Mouse (Mus musculus): ENCODE measurements around the gene Pom121l2. TPM values are rescaled to one million over a fixed set of nuclear protein-coding genes. Genes with fewer than 3 reads are reported as not detected.

Pom121l2 gene
- polyA plus RNA-seq, 1 experiment: not detected

GRCm38 (mm10) chr13:21996101-21996839, 15.3 kb downstream of the Pom121l2 start:
- H3K4me3 ChIP-seq (ENCODE audit: insufficient read depth, poor library complexity, severe bottlenecking): peak overlapping the region; percentile 28
- H3ac ChIP-seq (ENCODE audit: control insufficient read depth, insufficient read length, low read depth): no peak overlapping the region
- no peaks in the 10 kb centered on the region for H3K79me3 ChIP-seq (ENCODE audit: low read depth)
- H3K36me3 ChIP-seq (ENCODE audit: control insufficient read depth, insufficient read depth): no peaks in the 10 kb centered on the region
- H3K27me3 ChIP-seq (ENCODE audit: control insufficient read depth, insufficient read depth, insufficient read length): no peaks in the 10 kb centered on the region
- no peaks in the 10 kb centered on the region for H3K79me2 ChIP-seq (ENCODE audit: control insufficient read depth, insufficient read depth)
- TF ChIP-seq USF1 (IDR thresholded peaks at IDR 0.05; ENCODE audit: low read depth): no peak
- TF ChIP-seq FOSL1 (IDR thresholded peaks at IDR 0.05; ENCODE audit: insufficient read depth, low read length, poor library complexity, severe bottlenecking): no peak
- no peak for TF ChIP-seq MYOG (IDR thresholded peaks at IDR 0.05; ENCODE audit: control insufficient read depth, extremely low read depth, insufficient read length)
- no peak for TF ChIP-seq CEBPB (IDR thresholded peaks at IDR 0.05; ENCODE audit: low read depth)
- TF ChIP-seq MYOD1 (IDR thresholded peaks at IDR 0.05; ENCODE audit: control insufficient read depth, insufficient read length, low read depth): no peak
- TF ChIP-seq CTCF (IDR thresholded peaks at IDR 0.05; ENCODE audit: control insufficient read depth, insufficient read depth, insufficient read length): no peak

DNA sequence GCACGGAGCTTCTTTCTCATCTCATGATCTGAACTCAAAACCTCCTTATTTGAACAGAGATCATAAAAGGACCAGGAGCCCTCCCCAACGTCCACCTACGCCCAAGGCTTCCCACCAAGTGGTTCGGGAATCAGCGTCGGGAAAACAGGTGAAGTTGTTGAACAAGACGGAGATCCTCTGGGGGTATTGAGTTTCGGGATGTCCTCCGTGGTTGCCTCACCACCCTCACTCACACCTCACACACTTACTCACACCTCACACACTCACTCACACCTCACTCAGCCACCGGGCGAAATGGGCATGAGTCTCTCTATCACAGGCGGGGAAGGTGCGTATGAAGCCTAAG, 15.8 kb downstream of the Pom121l2 start:
- Histone ChIP-seq H3ac (ENCODE audit: control insufficient read depth, insufficient read length, low read depth) (no peak overlapping the region), H3K4me3 (ENCODE audit: insufficient read depth, poor library complexity, severe bottlenecking) (peak overlapping the region; percentile 28), H3K79me2 (ENCODE audit: control insufficient read depth, insufficient read depth) (no peaks in the 10 kb centered on the region), H3K36me3 (ENCODE audit: control insufficient read depth, insufficient read depth) (no peaks in the 10 kb centered on the region), H3K27me3 (ENCODE audit: control insufficient read depth, insufficient read depth, insufficient read length) (no peaks in the 10 kb centered on the region), H3K79me3 (ENCODE audit: low read depth) (no peaks in the 10 kb centered on the region)
- TF ChIP-seq USF1 (IDR thresholded peaks at IDR 0.05; ENCODE audit: low read depth) (no peak), MAX (IDR thresholded peaks at IDR 0.05) (no peak), MYOD1 (IDR thresholded peaks at IDR 0.05; ENCODE audit: control insufficient read depth, insufficient read length, low read depth) (no peak), CTCF (IDR thresholded peaks at IDR 0.05; ENCODE audit: control insufficient read depth, insufficient read depth, insufficient read length) (no peak), FOSL1 (IDR thresholded peaks at IDR 0.05; ENCODE audit: insufficient read depth, low read length, poor library complexity, severe bottlenecking) (no peak), CEBPB (IDR thresholded peaks at IDR 0.05; ENCODE audit: low read depth) (no peak), MYOG (IDR thresholded peaks at IDR 0.05; ENCODE audit: control insufficient read depth, extremely low read depth, insufficient read length) (no peak)

DNA sequence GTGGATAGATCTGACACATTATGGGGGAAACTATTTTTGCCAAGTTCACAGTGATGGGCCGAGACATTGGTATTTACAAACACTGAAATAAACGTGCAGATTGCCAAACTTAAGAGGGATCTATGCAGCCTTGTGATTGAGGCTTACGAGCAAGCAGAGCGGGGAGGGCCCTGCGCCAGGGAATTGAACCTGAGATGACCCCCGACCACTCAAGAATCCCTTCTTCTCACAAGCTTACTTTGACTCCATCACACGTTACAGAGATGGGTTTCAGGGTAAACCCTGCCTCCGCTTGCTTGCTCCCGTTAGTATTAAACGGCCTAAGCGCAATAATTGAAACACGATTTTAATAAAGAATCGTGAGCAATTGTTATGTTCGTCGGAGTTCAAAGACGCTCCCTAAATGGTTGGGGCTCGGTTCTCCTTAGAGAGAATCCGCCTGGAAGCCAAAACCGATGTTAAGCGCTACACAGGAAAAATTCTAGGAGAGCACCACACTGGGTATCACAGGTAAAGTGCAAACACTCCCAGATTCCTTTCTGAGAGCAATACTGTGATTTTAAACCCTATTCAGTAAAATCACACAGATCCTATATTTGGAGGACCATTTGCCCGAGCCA, 16.3 kb downstream of the Pom121l2 start:
- no peak overlapping the region for H3ac ChIP-seq (ENCODE audit: control insufficient read depth, insufficient read length, low read depth)
- no peaks in the 10 kb centered on the region for H3K79me2 ChIP-seq (ENCODE audit: control insufficient read depth, insufficient read depth)
- H3K4me3 ChIP-seq (ENCODE audit: insufficient read depth, poor library complexity, severe bottlenecking): peak overlapping the region; percentile 28
- no peaks in the 10 kb centered on the region for H3K79me3 ChIP-seq (ENCODE audit: low read depth)
- H3K36me3 ChIP-seq (ENCODE audit: control insufficient read depth, insufficient read depth): no peaks in the 10 kb centered on the region
- no peak for TF ChIP-seq MAX (IDR thresholded peaks at IDR 0.05)
- no peak for TF ChIP-seq MYOG (IDR thresholded peaks at IDR 0.05; ENCODE audit: control insufficient read depth, extremely low read depth, insufficient read length)
- TF ChIP-seq USF1 (IDR thresholded peaks at IDR 0.05; ENCODE audit: low read depth): no peak
- TF ChIP-seq CTCF (IDR thresholded peaks at IDR 0.05; ENCODE audit: control insufficient read depth, insufficient read depth, insufficient read length): no peak
- TF ChIP-seq MYOD1 (IDR thresholded peaks at IDR 0.05; ENCODE audit: control insufficient read depth, insufficient read length, low read depth): no peak
- TF ChIP-seq CEBPB (IDR thresholded peaks at IDR 0.05; ENCODE audit: low read depth): no peak
- no peak for TF ChIP-seq FOSL1 (IDR thresholded peaks at IDR 0.05; ENCODE audit: insufficient read depth, low read length, poor library complexity, severe bottlenecking)
- H3K27me3 ChIP-seq (ENCODE audit: control insufficient read depth, insufficient read depth, insufficient read length): no peaks in the 10 kb centered on the region

GRCm38 (mm10) chr13:21997821-21998220, 16.8 kb downstream of the Pom121l2 start:
- Histone ChIP-seq H3K4me3 (ENCODE audit: insufficient read depth, poor library complexity, severe bottlenecking) (no peak overlapping the region), H3K36me3 (ENCODE audit: control insufficient read depth, insufficient read depth) (no peaks in the 10 kb centered on the region), H3K79me2 (ENCODE audit: control insufficient read depth, insufficient read depth) (no peaks in the 10 kb centered on the region), H3K79me3 (ENCODE audit: low read depth) (no peaks in the 10 kb centered on the region), H3K27me3 (ENCODE audit: control insufficient read depth, insufficient read depth, insufficient read length) (no peaks in the 10 kb centered on the region), H3ac (ENCODE audit: control insufficient read depth, insufficient read length, low read depth) (no peak overlapping the region)
- TF ChIP-seq CEBPB (IDR thresholded peaks at IDR 0.05; ENCODE audit: low read depth): no peak

GRCm38 (mm10) chr13:21998412-21998811, 17.4 kb downstream of the Pom121l2 start:
- H3ac ChIP-seq (ENCODE audit: control insufficient read depth, insufficient read length, low read depth): no peak overlapping the region
- TF ChIP-seq CEBPB (IDR thresholded peaks at IDR 0.05; ENCODE audit: low read depth): no peak
- no peak for TF ChIP-seq CTCF (IDR thresholded peaks at IDR 0.05; ENCODE audit: control insufficient read depth, insufficient read depth, insufficient read length)
- no peak for TF ChIP-seq MYOG (IDR thresholded peaks at IDR 0.05; ENCODE audit: control insufficient read depth, extremely low read depth, insufficient read length)
- TF ChIP-seq MYOD1 (IDR thresholded peaks at IDR 0.05; ENCODE audit: control insufficient read depth, insufficient read length, low read depth): no peak
- no peak for TF ChIP-seq FOSL1 (IDR thresholded peaks at IDR 0.05; ENCODE audit: insufficient read depth, low read length, poor library complexity, severe bottlenecking)
- no peak for TF ChIP-seq USF1 (IDR thresholded peaks at IDR 0.05; ENCODE audit: low read depth)
- TF ChIP-seq MAX (IDR thresholded peaks at IDR 0.05): no peak
- no peaks in the 10 kb centered on the region for H3K27me3 ChIP-seq (ENCODE audit: control insufficient read depth, insufficient read depth, insufficient read length)
- H3K36me3 ChIP-seq (ENCODE audit: control insufficient read depth, insufficient read depth): no peaks in the 10 kb centered on the region
- H3K4me3 ChIP-seq (ENCODE audit: insufficient read depth, poor library complexity, severe bottlenecking): no peak overlapping the region
- no peaks in the 10 kb centered on the region for H3K79me3 ChIP-seq (ENCODE audit: low read depth)
- H3K79me2 ChIP-seq (ENCODE audit: control insufficient read depth, insufficient read depth): no peaks in the 10 kb centered on the region

DNA sequence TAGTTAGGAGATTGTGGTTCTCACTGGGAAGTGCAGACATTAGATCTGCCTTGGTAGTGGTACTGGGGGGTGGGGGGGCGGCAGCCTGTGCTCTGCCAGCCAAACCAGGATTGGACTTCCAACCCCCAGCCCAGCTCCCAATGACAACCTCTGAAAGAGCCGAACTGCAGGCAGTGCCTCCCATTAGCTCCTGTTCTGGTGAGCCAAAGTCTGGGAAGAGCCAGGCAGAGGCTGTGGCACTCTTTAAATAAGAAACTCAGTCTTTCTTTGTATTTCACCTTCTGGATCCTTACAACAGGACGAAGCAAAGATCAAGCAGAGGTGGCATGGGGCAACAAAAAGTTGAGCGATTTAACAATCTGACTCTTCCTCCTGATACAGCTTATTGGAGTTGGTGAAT, 18.2 kb downstream of the Pom121l2 start:
- no peak overlapping the region for H3K4me3 ChIP-seq (ENCODE audit: insufficient read depth, poor library complexity, severe bottlenecking)
- TF ChIP-seq FOSL1 (IDR thresholded peaks at IDR 0.05; ENCODE audit: insufficient read depth, low read length, poor library complexity, severe bottlenecking) (no peak), MAX (IDR thresholded peaks at IDR 0.05) (no peak), MYOG (IDR thresholded peaks at IDR 0.05; ENCODE audit: control insufficient read depth, extremely low read depth, insufficient read length) (no peak), CTCF (IDR thresholded peaks at IDR 0.05; ENCODE audit: control insufficient read depth, insufficient read depth, insufficient read length) (no peak), CEBPB (IDR thresholded peaks at IDR 0.05; ENCODE audit: low read depth) (no peak), USF1 (IDR thresholded peaks at IDR 0.05; ENCODE audit: low read depth) (no peak), MYOD1 (IDR thresholded peaks at IDR 0.05; ENCODE audit: control insufficient read depth, insufficient read length, low read depth) (no peak)
- no peaks in the 10 kb centered on the region for H3K27me3 ChIP-seq (ENCODE audit: control insufficient read depth, insufficient read depth, insufficient read length)

More for the DNA sequence above, 18.2 kb downstream of the Pom121l2 start:
- Histone ChIP-seq H3K36me3 (ENCODE audit: control insufficient read depth, insufficient read depth) (no peaks in the 10 kb centered on the region), H3ac (ENCODE audit: control insufficient read depth, insufficient read length, low read depth) (no peak overlapping the region), H3K79me3 (ENCODE audit: low read depth) (no peaks in the 10 kb centered on the region), H3K79me2 (ENCODE audit: control insufficient read depth, insufficient read depth) (no peaks in the 10 kb centered on the region)
